24 mouse cellular contexts compared by ENCODE assay signal in genomic region chr9:58527841-58528240, GRCm38 (mm10). TPM values are rescaled to one million over a fixed set of nuclear protein-coding genes. Genes with fewer than 3 reads are reported as not detected.
DNase-seq lines count a peak whose midpoint lies in the region; ATAC-seq and TF ChIP-seq lines count a peak whose summit lies in the region.
"Had no signal": no experiment of that assay in that cellular context is flagged by ENCODE, and none has a peak within 500 bp of the region (broad histone marks: within the 10 kb centered on the region; RNA-seq: fewer than 3 reads in every experiment).

No protein-coding gene starts in this region.

- no peaks in the 10 kb centered on the region for H3K4me1 ChIP-seq in hindbrain, postnatal 0 days (ENCODE audit: insufficient read depth, low read length)
- H3K4me1 ChIP-seq in hindbrain, embryonic 10.5 days (replicated peaks), result peaks cover 18% of the 10 kb centered on the region
- no peaks in the 10 kb centered on the region for H3K4me1 ChIP-seq in kidney, postnatal 0 days (replicated peaks; ENCODE audit: insufficient read depth, low read length)
- H3K4me1 ChIP-seq: forebrain, embryonic 13.5 days; heart, embryonic 15.5 days had no signal

- no peak overlapping the region for H3K27ac ChIP-seq in hindbrain, postnatal 0 days
- no peak overlapping the region for H3K27ac ChIP-seq in hindbrain, embryonic 10.5 days
- no peak overlapping the region for H3K27ac ChIP-seq in kidney, postnatal 0 days
- H3K27ac ChIP-seq: embryonic facial prominence, embryonic 13.5 days; forebrain, embryonic 13.5 days; heart, adult 2 months; heart, embryonic 15.5 days; hindbrain, embryonic 14.5 days had no signal

- no peak overlapping the region for H3ac ChIP-seq in C2C12 (ENCODE audit: control insufficient read depth, insufficient read length, low read depth)

- peaks cover 9% of the 10 kb centered on the region; the same call in 1 of the 2 replicates for H3K36me3 ChIP-seq in hindbrain, postnatal 0 days (ENCODE audit: insufficient read depth, low read length)
- H3K36me3 ChIP-seq in hindbrain, embryonic 10.5 days, result peaks cover 48% of the 10 kb centered on the region
- H3K36me3 ChIP-seq in kidney, postnatal 0 days (ENCODE audit: insufficient read depth, low read length), result peaks cover 13% of the 10 kb centered on the region; the same call in 1 of the 2 replicates
- H3K36me3 ChIP-seq in C2C12 (ENCODE audit: control insufficient read depth, insufficient read depth), result peaks cover 23% of the 10 kb centered on the region
- H3K36me3 ChIP-seq: G1E had no signal

- no peak for DNase-seq in hindbrain, postnatal 0 days (ENCODE audit: low spot score)
- no peak for DNase-seq in hindbrain, embryonic 10.5 days (ENCODE audit: low spot score)
- DNase-seq in kidney, postnatal 0 days (ENCODE audit: low spot score), result peak; percentile 44
- DNase-seq in kidney, adult 18-20 months, result no peak
- DNase-seq in MN1 (ENCODE audit: low spot score), result peak; percentile 91
- no peak for DNase-seq in urinary bladder, postnatal 36 days (ENCODE audit: low spot score in 2 of 2)
- DNase-seq in right cerebral cortex, postnatal 36 days (ENCODE audit: low spot score in 2 of 2), result no peak
- DNase-seq: adrenal gland, postnatal 36 days; cerebellum, adult 2 months; cerebellum, postnatal 25 days; forebrain, postnatal 0 days; gastrocnemius, postnatal 14 days; heart, adult 2 months; heart, postnatal 14 days had no signal

- 0 out of 2 replicates have a peak, but pooled peaks have one; percentile 14 for ATAC-seq in hindbrain, postnatal 0 days
- peak; percentile 75; the same call in 1 of the 2 replicates for ATAC-seq in kidney, postnatal 0 days (replicated peaks; ENCODE audit: low FRiP score, low read depth)
- ATAC-seq: activated CD4-positive, CD25-positive, alpha-beta regulatory T cell, adult 4 months; CD4-positive, CD25-positive, alpha-beta regulatory T cell, adult 4 months; forebrain, embryonic 13.5 days; forebrain, postnatal 0 days had no signal

- H3K4me2 ChIP-seq in hindbrain, postnatal 0 days (ENCODE audit: low read depth, low read length), result no peak overlapping the region
- H3K4me2 ChIP-seq in kidney, postnatal 0 days (ENCODE audit: low read length), result no peak overlapping the region
- H3K4me2 ChIP-seq: embryonic facial prominence, embryonic 13.5 days; forebrain, embryonic 13.5 days; heart, embryonic 11.5 days; heart, embryonic 15.5 days; hindbrain, embryonic 14.5 days had no signal

- no peak overlapping the region for H3K4me3 ChIP-seq in hindbrain, postnatal 0 days (ENCODE audit: low read length)
- no peak overlapping the region for H3K4me3 ChIP-seq in hindbrain, embryonic 10.5 days
- no peak overlapping the region for H3K4me3 ChIP-seq in kidney, postnatal 0 days (replicated peaks; ENCODE audit: low read depth, low read length)
- no peak overlapping the region for H3K4me3 ChIP-seq in C2C12 (ENCODE audit: insufficient read depth, poor library complexity, severe bottlenecking)
- H3K4me3 ChIP-seq: embryonic facial prominence, embryonic 13.5 days; forebrain, embryonic 13.5 days; heart, adult 2 months; heart, embryonic 15.5 days had no signal

- H3K9ac ChIP-seq in hindbrain, postnatal 0 days (replicated peaks; ENCODE audit: low read length), result no peak overlapping the region
- no peak overlapping the region for H3K9ac ChIP-seq in kidney, postnatal 0 days (ENCODE audit: low read depth, low read length)
- H3K9ac ChIP-seq: embryonic facial prominence, embryonic 13.5 days; forebrain, embryonic 13.5 days; forebrain, postnatal 0 days; heart, embryonic 15.5 days; hindbrain, embryonic 14.5 days had no signal

- 44% methylated on average over 4 of the region's 4 CpGs for WGBS in hindbrain, postnatal 0 days
- WGBS in hindbrain, embryonic 10.5 days, result 84% methylated on average over 4 of the region's 4 CpGs
- WGBS in kidney, postnatal 0 days, result 31% methylated on average over 4 of the region's 4 CpGs

- no peaks in the 10 kb centered on the region for H3K79me2 ChIP-seq in C2C12 (ENCODE audit: control insufficient read depth, insufficient read depth)

- H3K27me3 ChIP-seq in hindbrain, postnatal 0 days (ENCODE audit: insufficient read depth, low read length), result no peaks in the 10 kb centered on the region
- H3K27me3 ChIP-seq in hindbrain, embryonic 10.5 days (ENCODE audit: insufficient read depth, poor library complexity, severe bottlenecking), result no peaks in the 10 kb centered on the region
- no peaks in the 10 kb centered on the region for H3K27me3 ChIP-seq in kidney, postnatal 0 days (ENCODE audit: insufficient read depth, low read length)
- H3K27me3 ChIP-seq in C2C12 (ENCODE audit: control insufficient read depth, insufficient read depth, insufficient read length), result no peaks in the 10 kb centered on the region
- H3K27me3 ChIP-seq: embryonic facial prominence, embryonic 13.5 days; forebrain, embryonic 13.5 days; heart, embryonic 15.5 days had no signal

- H3K79me3 ChIP-seq in C2C12 (ENCODE audit: low read depth), result no peaks in the 10 kb centered on the region

- TF ChIP-seq CTCF in hindbrain, postnatal 0 days (IDR thresholded peaks at IDR 0.05; ENCODE audit: low read depth), result no peak
- TF ChIP-seq CTCF in kidney, postnatal 0 days (IDR thresholded peaks at IDR 0.05; ENCODE audit: low read depth), result no peak
- no peak for TF ChIP-seq CTCF in C2C12 (IDR thresholded peaks at IDR 0.05; ENCODE audit: control insufficient read depth, insufficient read depth, insufficient read length)

- no peaks in the 10 kb centered on the region for H3K9me3 ChIP-seq in hindbrain, postnatal 0 days (ENCODE audit: low read length)
- H3K9me3 ChIP-seq in hindbrain, embryonic 10.5 days, result no peaks in the 10 kb centered on the region
- H3K9me3 ChIP-seq in kidney, postnatal 0 days (replicated peaks; ENCODE audit: low read length), result no peaks in the 10 kb centered on the region
- H3K9me3 ChIP-seq: embryonic facial prominence, embryonic 13.5 days; forebrain, embryonic 13.5 days; G1E; heart, embryonic 15.5 days had no signal

TF ChIP-seq in C2C12, 6 proteins besides CTCF, POLR2A, EP300 and RAD21:
- TF ChIP-seq USF1 (IDR thresholded peaks at IDR 0.05; ENCODE audit: low read depth) (peak; percentile 72), CEBPB (IDR thresholded peaks at IDR 0.05; ENCODE audit: low read depth) (no peak), MYOD1 (IDR thresholded peaks at IDR 0.05; ENCODE audit: control insufficient read depth, insufficient read length, low read depth) (peak; percentile 87)

RNA-seq across cellular contexts. Expression of gene Cd276, which starts 27.4 kb away (rescaled TPM):
- 23.1 and 27.2 TPM in 2 replicates for total RNA-seq in hindbrain, postnatal 0 days (2014; rRNA removed)
- 16.5 and 16.7 TPM in 2 replicates for polyA plus RNA-seq in hindbrain, postnatal 0 days (2015; fragmentation: Nextera tagmentation; extraction: Ambion mirVana)
- 29.1 and 32.2 TPM in 2 replicates for polyA plus RNA-seq in hindbrain, embryonic 10.5 days (2016; fragmentation: Nextera tagmentation; extraction: Ambion mirVana)
- 23.9 and 27.9 TPM in 2 replicates for polyA plus RNA-seq in kidney, postnatal 0 days (2015; fragmentation: Nextera tagmentation; extraction: Ambion mirVana)
- 28.8 TPM for polyA plus RNA-seq in C2C12 (2012; fragmentation: generic; extraction: Trizol)
- polyA plus RNA-seq: activated CD4-positive, CD25-positive, alpha-beta regulatory T cell, adult 4 months; CD4-positive, CD25-positive, alpha-beta regulatory T cell, adult 4 months had no signal

RNA-seq across cellular contexts. Expression of gene Insyn1, which starts 39.4 kb away (rescaled TPM):
- total RNA-seq in hindbrain, postnatal 0 days (2014; rRNA removed), result 106 and 127 TPM in 2 replicates
- 7.4 and 8.7 TPM in 2 replicates for polyA plus RNA-seq in hindbrain, postnatal 0 days (2015; fragmentation: Nextera tagmentation; extraction: Ambion mirVana)
- polyA plus RNA-seq in hindbrain, embryonic 10.5 days (2016; fragmentation: Nextera tagmentation; extraction: Ambion mirVana), result 1.1 and 2.1 TPM in 2 replicates
- 0.89 and 1.4 TPM in 2 replicates for polyA plus RNA-seq in kidney, postnatal 0 days (2015; fragmentation: Nextera tagmentation; extraction: Ambion mirVana)
- 23.3 TPM for polyA plus RNA-seq in C2C12 (2012; fragmentation: generic; extraction: Trizol)
- total RNA-seq: hematopoietic stem cell, adult 5-6 weeks had no signal
- polyA plus RNA-seq: activated CD4-positive, CD25-positive, alpha-beta regulatory T cell, adult 4 months; CD4-positive, CD25-positive, alpha-beta regulatory T cell, adult 4 months; G1E had no signal

RNA-seq across cellular contexts. Expression of gene Nptn, which starts 54.2 kb away (rescaled TPM):
- total RNA-seq in hindbrain, postnatal 0 days (2014; rRNA removed), result 598 and 874 TPM in 2 replicates
- 267 and 268 TPM in 2 replicates for polyA plus RNA-seq in hindbrain, postnatal 0 days (2015; fragmentation: Nextera tagmentation; extraction: Ambion mirVana)
- 57.2 and 57.6 TPM in 2 replicates for polyA plus RNA-seq in hindbrain, embryonic 10.5 days (2016; fragmentation: Nextera tagmentation; extraction: Ambion mirVana)
- 168 and 169 TPM in 2 replicates for polyA plus RNA-seq in kidney, postnatal 0 days (2015; fragmentation: Nextera tagmentation; extraction: Ambion mirVana)
- 262 TPM for polyA plus RNA-seq in C2C12 (2012; fragmentation: generic; extraction: Trizol)

Comparison
In these comparisons a context has a peak if more than half of its experiments do, and no peak if none do; other contexts are left out.
1. DNase-seq: peak in kidney, postnatal 0 days (single experiment) and MN1 (single experiment); none in hindbrain, postnatal 0 days (single experiment), hindbrain, embryonic 10.5 days (single experiment), kidney, adult 18-20 months (single experiment), urinary bladder, postnatal 36 days (0 of 2) and right cerebral cortex, postnatal 36 days (0 of 2).